Mouse (Mus musculus): ENCODE data around the gene Cand1. TPM values are rescaled to one million over a fixed set of nuclear protein-coding genes. Genes with fewer than 3 reads are reported as not detected.

Gene Cand1
- polyA plus RNA-seq, 1 experiment from 2014 or later = 48.5 TPM

DNA sequence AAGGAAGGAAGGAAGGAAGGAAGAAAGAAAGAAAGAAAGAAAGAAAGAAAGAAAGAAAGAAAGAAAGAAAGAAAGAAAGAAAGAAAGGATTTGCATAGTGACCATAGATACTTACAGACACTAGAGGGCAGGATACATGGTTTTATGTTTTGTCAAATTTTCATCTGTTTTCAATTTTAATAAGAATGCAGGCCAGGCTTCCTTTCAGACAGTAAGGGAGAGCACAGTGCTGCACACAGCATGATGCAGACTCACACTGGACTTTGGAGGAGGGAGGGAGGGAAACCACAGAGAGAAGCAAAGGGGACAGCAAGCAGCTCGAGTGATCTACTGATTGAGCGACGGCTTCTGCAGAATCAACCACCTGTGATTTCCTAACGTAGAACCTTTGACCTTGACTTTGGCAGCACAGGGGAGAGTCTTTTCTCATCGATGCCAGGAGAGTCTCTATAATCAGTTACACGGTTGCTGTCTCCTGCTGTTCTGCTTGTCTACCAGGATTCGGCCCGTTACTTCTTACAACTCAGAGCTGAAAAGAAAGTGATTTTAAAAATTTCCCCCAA is 78.0 kb downstream of the Cand1 start:
- 77% methylated on average over 8 of the region's 8 CpGs for WGBS
- no peak overlapping the region for H3K27ac ChIP-seq (ENCODE audit: low read length)

DNA sequence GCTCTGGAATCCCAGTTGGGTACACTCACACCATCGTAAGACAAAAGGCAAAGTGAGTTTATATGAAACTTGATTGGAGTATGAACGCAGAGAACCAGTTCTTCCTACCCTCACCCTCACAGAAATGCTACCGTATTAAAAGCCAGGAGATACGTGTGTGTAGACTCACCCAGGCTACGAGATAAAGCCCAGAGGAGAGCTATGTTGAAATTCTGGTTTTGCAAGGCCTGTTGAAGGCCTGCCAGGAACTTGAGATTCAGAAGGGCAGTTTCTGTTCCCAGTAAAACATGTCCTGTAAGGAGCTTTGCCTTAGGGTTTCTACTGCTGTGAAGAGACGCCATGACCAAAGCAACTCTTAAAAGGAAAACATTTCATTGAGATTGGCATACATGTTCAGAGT is 79.7 kb downstream of the Cand1 start:
- Histone ChIP-seq H3K27ac (ENCODE audit: low read length) (no peak overlapping the region), H3K36me3 (ENCODE audit: control insufficient read depth, insufficient read depth) (no peaks in the 10 kb centered on the region), H3K9ac (replicated peaks; ENCODE audit: low read depth, low read length) (no peak overlapping the region), H3K4me1 (replicated peaks; ENCODE audit: control insufficient read depth, insufficient read depth, low read length) (no peaks in the 10 kb centered on the region), H3K4me3 (replicated peaks; ENCODE audit: low read length) (no peak overlapping the region), H3K4me2 (ENCODE audit: low read length) (no peak overlapping the region), H3K9me3 (ENCODE audit: control insufficient read depth, low read length) (no peaks in the 10 kb centered on the region), H3K27me3 (replicated peaks; ENCODE audit: control insufficient read depth, insufficient read depth, low read length) (no peaks in the 10 kb centered on the region)
- no peak for ATAC-seq
- 93% methylated on average over 6 of the region's 6 CpGs for WGBS

More for the DNA sequence above, 78.0 kb downstream of the Cand1 start:
- H3K9me3 ChIP-seq (ENCODE audit: control insufficient read depth, low read length) = no peaks in the 10 kb centered on the region
- no peaks in the 10 kb centered on the region for H3K27me3 ChIP-seq (replicated peaks; ENCODE audit: control insufficient read depth, insufficient read depth, low read length)
- H3K36me3 ChIP-seq (ENCODE audit: control insufficient read depth, insufficient read depth) = no peaks in the 10 kb centered on the region
- no peak overlapping the region for H3K9ac ChIP-seq (replicated peaks; ENCODE audit: low read depth, low read length)
- no peak overlapping the region for H3K4me2 ChIP-seq (ENCODE audit: low read length)
- H3K4me3 ChIP-seq (replicated peaks; ENCODE audit: low read length) = no peak overlapping the region
- H3K4me1 ChIP-seq (replicated peaks; ENCODE audit: control insufficient read depth, insufficient read depth, low read length) = no peaks in the 10 kb centered on the region
- no peak for ATAC-seq

DNA sequence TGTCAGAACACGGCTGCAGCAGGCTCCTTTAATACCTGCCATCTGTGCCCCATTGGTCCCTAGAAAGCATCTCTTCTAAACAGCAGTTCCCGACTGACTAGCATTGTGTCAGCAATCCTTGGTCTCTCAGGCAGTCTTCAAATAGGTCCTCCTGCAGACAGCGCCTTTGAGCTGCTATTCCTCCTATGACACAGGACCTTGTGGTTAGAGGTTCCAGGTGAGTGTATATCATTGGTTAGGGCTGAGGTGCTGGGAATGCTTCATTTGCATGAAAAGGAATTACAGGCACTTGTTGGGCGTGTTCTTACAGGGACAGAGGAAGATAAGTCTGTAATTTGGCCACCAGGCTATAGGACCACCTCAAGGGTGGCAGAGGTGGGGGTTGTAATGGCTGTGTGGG is 90.6 kb downstream of the Cand1 start:
- no peak for ATAC-seq
- Histone ChIP-seq H3K4me3 (replicated peaks; ENCODE audit: low read length) (no peak overlapping the region), H3K27ac (ENCODE audit: low read length) (no peak overlapping the region), H3K9me3 (ENCODE audit: control insufficient read depth, low read length) (no peaks in the 10 kb centered on the region), H3K4me1 (replicated peaks; ENCODE audit: control insufficient read depth, insufficient read depth, low read length) (no peaks in the 10 kb centered on the region), H3K36me3 (ENCODE audit: control insufficient read depth, insufficient read depth) (no peaks in the 10 kb centered on the region), H3K9ac (replicated peaks; ENCODE audit: low read depth, low read length) (no peak overlapping the region), H3K4me2 (ENCODE audit: low read length) (no peak overlapping the region), H3K27me3 (replicated peaks; ENCODE audit: control insufficient read depth, insufficient read depth, low read length) (no peaks in the 10 kb centered on the region)
- 65% methylated on average over 4 of the region's 4 CpGs for WGBS

Other genes with a start within 250 kb of the Cand1 start
- 18.7 and 20.1 TPM in 2 replicates for gene Grip1, start 213.8 kb upstream of the Cand1 start, polyA plus RNA-seq (2015; fragmentation: Nextera tagmentation; extraction: Ambion mirVana)